ENCODE assay signal across 8 mouse cellular contexts in genomic region chr3:68495096-68495735, GRCm38 (mm10).
A peak's percentile ranks its signal among the peaks of the same experiment; 100 is the strongest.
DNase-seq lines count a peak whose midpoint lies in the region; ATAC-seq and TF ChIP-seq lines count a peak whose summit lies in the region.

No protein-coding gene starts in this region.

- peak; percentile 4 for DNase-seq in thymus, postnatal 14 days
- DNase-seq in thymus, postnatal 10 days (ENCODE audit: low spot score in 2 of 2): no peak
- peak; percentile 30 to 33 for DNase-seq in gastrocnemius, postnatal 36 days
- DNase-seq in limb, embryonic 11.5 days (ENCODE audit: low spot score): peak; percentile 78

- ATAC-seq in embryonic facial prominence, embryonic 12.5 days (ENCODE audit: insufficient number of reproducible peaks, insufficient read depth, low FRiP score, low TSS enrichment): peak; percentile 57
- ATAC-seq in intestine, postnatal 0 days: no peak
- ATAC-seq in limb, embryonic 11.5 days (ENCODE audit: insufficient number of reproducible peaks, low FRiP score, low TSS enrichment, low read depth): peak; percentile 40; the same call in 1 of the 2 replicates
- ATAC-seq in midbrain, embryonic 12.5 days (ENCODE audit: low FRiP score, low read depth): peak; percentile 48

- H3K27me3 ChIP-seq in embryonic facial prominence, embryonic 12.5 days: no peaks in the 10 kb centered on the region
- peaks cover 6% of the 10 kb centered on the region; the same call in 1 of the 2 replicates for H3K27me3 ChIP-seq in intestine, postnatal 0 days (replicated peaks; ENCODE audit: control insufficient read depth, insufficient read depth, low read length)
- no peaks in the 10 kb centered on the region for H3K27me3 ChIP-seq in limb, embryonic 11.5 days (ENCODE audit: control insufficient read depth, insufficient read depth, low read length)
- H3K27me3 ChIP-seq in midbrain, embryonic 12.5 days: peaks cover 22% of the 10 kb centered on the region
- no peaks in the 10 kb centered on the region; the same call in 1 of the 2 replicates for H3K27me3 ChIP-seq in testis, adult 2 months (ENCODE audit: control insufficient read depth, insufficient read depth, low read length)

- intact Hi-C loops in gastrocnemius, postnatal 36 days (cut with DNase I): no loop called here

- H3K4me1 ChIP-seq in embryonic facial prominence, embryonic 12.5 days: peaks cover 26% of the 10 kb centered on the region
- 0 out of 2 replicates have a peak, but pooled peaks cover 8% of the 10 kb centered on the region for H3K4me1 ChIP-seq in intestine, postnatal 0 days (replicated peaks; ENCODE audit: control insufficient read depth, insufficient read depth, low read length)
- peaks cover 21% of the 10 kb centered on the region for H3K4me1 ChIP-seq in limb, embryonic 11.5 days (ENCODE audit: control insufficient read depth, insufficient read depth, low read length)
- peaks cover 26% of the 10 kb centered on the region for H3K4me1 ChIP-seq in midbrain, embryonic 12.5 days
- H3K4me1 ChIP-seq in testis, adult 2 months (ENCODE audit: control insufficient read depth, insufficient read depth, low read length): peaks cover 16% of the 10 kb centered on the region; the same call in 1 of the 2 replicates

- H3K9me3 ChIP-seq in embryonic facial prominence, embryonic 12.5 days: no peaks in the 10 kb centered on the region
- H3K9me3 ChIP-seq in intestine, postnatal 0 days (ENCODE audit: control insufficient read depth): no peaks in the 10 kb centered on the region
- no peaks in the 10 kb centered on the region for H3K9me3 ChIP-seq in limb, embryonic 11.5 days (ENCODE audit: control insufficient read depth, low read length)
- no peaks in the 10 kb centered on the region for H3K9me3 ChIP-seq in midbrain, embryonic 12.5 days

- TF ChIP-seq POLR2A in testis, adult 2 months (IDR thresholded peaks at IDR 0.05; ENCODE audit: control insufficient read depth, low read depth, low read length): no peak

- H3K27ac ChIP-seq in embryonic facial prominence, embryonic 12.5 days: peak overlapping the region; percentile 85
- peak overlapping the region; percentile 93 for H3K27ac ChIP-seq in intestine, postnatal 0 days (ENCODE audit: low read depth, low read length)
- peak overlapping the region; percentile 53 for H3K27ac ChIP-seq in limb, embryonic 11.5 days (replicated peaks; ENCODE audit: low read depth, low read length)
- H3K27ac ChIP-seq in midbrain, embryonic 12.5 days (replicated peaks): peak overlapping the region; percentile 77
- H3K27ac ChIP-seq in testis, adult 2 months (ENCODE audit: control insufficient read depth, insufficient read depth, low read depth, low read length): no peak overlapping the region

- H3K36me3 ChIP-seq in embryonic facial prominence, embryonic 12.5 days: no peaks in the 10 kb centered on the region
- no peaks in the 10 kb centered on the region for H3K36me3 ChIP-seq in intestine, postnatal 0 days (ENCODE audit: control insufficient read depth, insufficient read depth)
- H3K36me3 ChIP-seq in limb, embryonic 11.5 days (ENCODE audit: control insufficient read depth, insufficient read depth, low read length): no peaks in the 10 kb centered on the region
- H3K36me3 ChIP-seq in midbrain, embryonic 12.5 days: no peaks in the 10 kb centered on the region
- H3K36me3 ChIP-seq in testis, adult 2 months (ENCODE audit: control insufficient read depth, insufficient read depth, low read length): no peaks in the 10 kb centered on the region

- peak overlapping the region; percentile 96 for H3K4me2 ChIP-seq in embryonic facial prominence, embryonic 12.5 days (replicated peaks)
- H3K4me2 ChIP-seq in intestine, postnatal 0 days (replicated peaks; ENCODE audit: low read depth): peak overlapping the region; percentile 98
- peak overlapping the region; percentile 91 for H3K4me2 ChIP-seq in limb, embryonic 11.5 days (ENCODE audit: low read depth, severe bottlenecking)
- H3K4me2 ChIP-seq in midbrain, embryonic 12.5 days (replicated peaks): peak overlapping the region; percentile 98

- H3K4me3 ChIP-seq in embryonic facial prominence, embryonic 12.5 days: peak overlapping the region; percentile 73
- H3K4me3 ChIP-seq in intestine, postnatal 0 days (ENCODE audit: low read depth, low read length): peak overlapping the region; percentile 72
- peak overlapping the region; percentile 66 for H3K4me3 ChIP-seq in limb, embryonic 11.5 days (ENCODE audit: low read depth, low read length)
- H3K4me3 ChIP-seq in midbrain, embryonic 12.5 days: peak overlapping the region; percentile 70
- peak overlapping the region; percentile 75 for H3K4me3 ChIP-seq in testis, adult 2 months (ENCODE audit: control insufficient read depth, low read depth, low read length)

- peak overlapping the region; percentile 78 for H3K9ac ChIP-seq in embryonic facial prominence, embryonic 12.5 days
- peak overlapping the region; percentile 85 for H3K9ac ChIP-seq in intestine, postnatal 0 days (ENCODE audit: low read depth, low read length)
- peak overlapping the region; percentile 70 for H3K9ac ChIP-seq in limb, embryonic 11.5 days (ENCODE audit: low read length)
- peak overlapping the region; percentile 73 for H3K9ac ChIP-seq in midbrain, embryonic 12.5 days (replicated peaks)

- peak; percentile 23; the same call in 1 of the 2 replicates for TF ChIP-seq CTCF in intestine, postnatal 0 days (IDR thresholded peaks at IDR 0.05; ENCODE audit: low read depth)
- no peak for TF ChIP-seq CTCF in testis, adult 2 months (IDR thresholded peaks at IDR 0.05; ENCODE audit: control insufficient read depth, insufficient read depth, insufficient replicate concordance, low read depth, low read length)

- WGBS in embryonic facial prominence, embryonic 12.5 days: under 1% methylated on average over 34 of the region's 38 CpGs
- WGBS in intestine, postnatal 0 days: under 1% methylated on average over 31 of the region's 38 CpGs
- WGBS in limb, embryonic 11.5 days: 1% methylated on average over 38 of the region's 38 CpGs
- under 1% methylated on average over 36 of the region's 38 CpGs for WGBS in midbrain, embryonic 12.5 days

Comparison
In these comparisons a context has a peak if more than half of its experiments do, and no peak if none do; other contexts are left out.
1. DNase-seq: peak in thymus, postnatal 14 days (single experiment), gastrocnemius, postnatal 36 days (2 of 2) and limb, embryonic 11.5 days (single experiment); none in thymus, postnatal 10 days (0 of 2).
2. Peak in every context shown above with its lines, with median percentiles within 50 percentile points of each other: H3K4me2 ChIP-seq, H3K4me3 ChIP-seq and H3K9ac ChIP-seq.